Mouse (Mus musculus): ENCODE results near the gene Pdik1l. TPM values are rescaled to one million over a fixed set of nuclear protein-coding genes. Genes with fewer than 3 reads are reported as not detected.

The Pdik1l gene
- polyA plus RNA-seq, 1 experiment from 2014 or later: 21.6 TPM

- Histone ChIP-seq H3K4me1 (peaks cover 11% of the 10 kb centered on the region), H3K27ac (replicated peaks) (no peak overlapping the region), H3K36me3 (no peaks in the 10 kb centered on the region), H3K4me3 (peak overlapping the region; percentile 30), H3K27me3 (ENCODE audit: low read depth, poor library complexity, severe bottlenecking) (peaks cover 41% of the 10 kb centered on the region), H3K9me3 (replicated peaks) (no peaks in the 10 kb centered on the region)
- DNase-seq (ENCODE audit: low spot score): no peak
- 21% methylated on average over 19 of the region's 19 CpGs for WGBS
Measured at GRCm38 (mm10) chr4:134237582-134238278, 50.0 kb downstream of the Pdik1l start.

DNA sequence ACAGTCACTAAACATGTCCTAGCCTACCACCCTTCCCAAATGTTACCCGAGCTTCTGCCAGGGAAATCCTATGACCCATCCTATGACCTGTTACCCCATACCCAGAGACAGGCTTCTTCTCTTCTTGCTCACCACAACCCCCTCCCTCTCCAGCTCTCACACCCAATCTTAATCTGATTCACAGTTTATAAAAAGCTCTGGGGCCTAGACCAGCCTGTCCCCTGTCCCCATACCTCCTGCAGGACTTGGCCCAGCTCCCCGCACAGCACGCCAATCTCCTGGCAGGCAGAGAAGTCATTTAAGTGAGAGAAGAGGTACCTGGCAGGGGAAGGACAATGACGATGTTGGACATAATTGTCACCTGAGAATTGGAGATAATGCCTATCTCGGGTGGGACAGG is 52.8 kb downstream of the Pdik1l start:
- no peak for DNase-seq (ENCODE audit: low spot score)
- H3K27me3 ChIP-seq (ENCODE audit: low read depth, poor library complexity, severe bottlenecking): peaks cover 41% of the 10 kb centered on the region
- no peaks in the 10 kb centered on the region for H3K9me3 ChIP-seq (replicated peaks)
- H3K27ac ChIP-seq (replicated peaks): no peak overlapping the region
- peaks cover 16% of the 10 kb centered on the region for H3K4me1 ChIP-seq
- WGBS: 91% methylated on average over 5 of the region's 5 CpGs
- no peak overlapping the region for H3K4me3 ChIP-seq
- H3K36me3 ChIP-seq: no peaks in the 10 kb centered on the region

GRCm38 (mm10) chr4:134230431-134230830 is 57.3 kb downstream of the Pdik1l start:
- 0 out of 2 replicates have a peak, but pooled peaks cover 5% of the 10 kb centered on the region for H3K27me3 ChIP-seq (ENCODE audit: low read depth, poor library complexity, severe bottlenecking)
- H3K27ac ChIP-seq (replicated peaks): no peak overlapping the region
- H3K9me3 ChIP-seq (replicated peaks): no peaks in the 10 kb centered on the region
- WGBS: 44% methylated on average over 8 of the region's 8 CpGs
- no peaks in the 10 kb centered on the region for H3K36me3 ChIP-seq
- peaks cover 19% of the 10 kb centered on the region for H3K4me1 ChIP-seq
- no peak for DNase-seq (ENCODE audit: low spot score)
- H3K4me3 ChIP-seq: no peak overlapping the region

GRCm38 (mm10) chr4:134227194-134227593 is 60.5 kb downstream of the Pdik1l start, which contains the start of gene Catsper4:
Gene Catsper4 (minus strand): TSS chr4:134227383.
- H3K27me3 ChIP-seq (ENCODE audit: low read depth, poor library complexity, severe bottlenecking): no peaks in the 10 kb centered on the region
- H3K9me3 ChIP-seq (replicated peaks): no peaks in the 10 kb centered on the region
- no peak within 1 kb of the TSS for H3K4me3 ChIP-seq
- no peaks in the 10 kb centered on the region for H3K36me3 ChIP-seq
- no peak for DNase-seq (ENCODE audit: low spot score)
- H3K4me1 ChIP-seq: peaks cover 18% of the 10 kb centered on the region
- 73% methylated on average over 8 of the region's 8 CpGs for WGBS
- no peak within 1 kb of the TSS for H3K27ac ChIP-seq (replicated peaks)

Other genes starting within 250 kb of the Pdik1l start
- not detected in 2 replicates for gene Zfp683, start 234.1 kb downstream of the Pdik1l start, polyA plus RNA-seq (2016; fragmentation: Nextera tagmentation; extraction: Ambion mirVana)
- gene Crybg2, start 227.1 kb downstream of the Pdik1l start, polyA plus RNA-seq (2016; fragmentation: Nextera tagmentation; extraction: Ambion mirVana): 2.0 TPM in 2 replicates
- 5.1 TPM in 2 replicates for gene Cd52, start 192.8 kb downstream of the Pdik1l start, polyA plus RNA-seq (2016; fragmentation: Nextera tagmentation; extraction: Ambion mirVana)
- 4.8 and 6.5 TPM in 2 replicates for gene Ubxn11, start 185.3 kb downstream of the Pdik1l start, polyA plus RNA-seq (2016; fragmentation: Nextera tagmentation; extraction: Ambion mirVana)
- 302 and 324 TPM in 2 replicates for gene Sh3bgrl3, start 159.1 kb downstream of the Pdik1l start, polyA plus RNA-seq (2016; fragmentation: Nextera tagmentation; extraction: Ambion mirVana)
- gene Cep85, start 100.8 kb downstream of the Pdik1l start, polyA plus RNA-seq (2016; fragmentation: Nextera tagmentation; extraction: Ambion mirVana): 33.7 and 35.9 TPM in 2 replicates
- not detected in 2 replicates for gene Gm7534, start 84.9 kb downstream of the Pdik1l start, polyA plus RNA-seq (2016; fragmentation: Nextera tagmentation; extraction: Ambion mirVana)
- gene Catsper4, start 60.5 kb downstream of the Pdik1l start, polyA plus RNA-seq (2016; fragmentation: Nextera tagmentation; extraction: Ambion mirVana): not detected in 2 replicates
- gene Cnksr1, start 49.5 kb downstream of the Pdik1l start, polyA plus RNA-seq (2016; fragmentation: Nextera tagmentation; extraction: Ambion mirVana): 0.22 and 0.35 TPM in 2 replicates
- 0.25 and 1.0 TPM in 2 replicates for gene E130218I03Rik, start 44.2 kb downstream of the Pdik1l start, polyA plus RNA-seq (2016; fragmentation: Nextera tagmentation; extraction: Ambion mirVana)
- gene Zfp593, start 42.3 kb downstream of the Pdik1l start, polyA plus RNA-seq (2016; fragmentation: Nextera tagmentation; extraction: Ambion mirVana): 19.4 and 22.9 TPM in 2 replicates
- gene Gm30191, start 41.0 kb downstream of the Pdik1l start, polyA plus RNA-seq (2016; fragmentation: Nextera tagmentation; extraction: Ambion mirVana): 0.20 TPM in 1 of 2 replicates, not detected in the other
- gene Grrp1, start 33.8 kb downstream of the Pdik1l start, polyA plus RNA-seq (2016; fragmentation: Nextera tagmentation; extraction: Ambion mirVana): 5.7 and 9.5 TPM in 2 replicates
- 0.36 and 0.87 TPM in 2 replicates for gene Trim63, start 27.2 kb upstream of the Pdik1l start, polyA plus RNA-seq (2016; fragmentation: Nextera tagmentation; extraction: Ambion mirVana)
- gene Slc30a2, start 55.3 kb upstream of the Pdik1l start, polyA plus RNA-seq (2016; fragmentation: Nextera tagmentation; extraction: Ambion mirVana): 0.10 TPM in 1 of 2 replicates, not detected in the other
- gene Extl1, start 96.0 kb upstream of the Pdik1l start, polyA plus RNA-seq (2016; fragmentation: Nextera tagmentation; extraction: Ambion mirVana): 0.23 and 0.39 TPM in 2 replicates
- gene Pafah2, start 108.4 kb upstream of the Pdik1l start, polyA plus RNA-seq (2016; fragmentation: Nextera tagmentation; extraction: Ambion mirVana): 7.2 and 8.9 TPM in 2 replicates
- gene Stmn1, start 180.4 kb upstream of the Pdik1l start, polyA plus RNA-seq (2016; fragmentation: Nextera tagmentation; extraction: Ambion mirVana): 2,607 and 3,209 TPM in 2 replicates
- 3.5 and 3.6 TPM in 2 replicates for gene Paqr7, start 208.8 kb upstream of the Pdik1l start, polyA plus RNA-seq (2016; fragmentation: Nextera tagmentation; extraction: Ambion mirVana)
- gene Aunip, start 223.1 kb upstream of the Pdik1l start, polyA plus RNA-seq (2016; fragmentation: Nextera tagmentation; extraction: Ambion mirVana): 25.5 and 28.6 TPM in 2 replicates
- 120 and 127 TPM in 2 replicates for gene Mtfr1l, start 247.5 kb upstream of the Pdik1l start, polyA plus RNA-seq (2016; fragmentation: Nextera tagmentation; extraction: Ambion mirVana)

Data from midbrain, embryonic 10.5 days (tissue).